Mouse (Mus musculus): ENCODE results near the gene Ncoa5.

Ncoa5 gene

GRCm38 (mm10) chr2:164960716-164961441, 73.8 kb downstream of the Ncoa5 start, which contains the start of gene Slc12a5:
Slc12a5 (plus strand) TSS chr2:164960802.
- DNase-seq (ENCODE audit: low spot score in 2 of 2), result peak; percentile 59 to 69

DNA sequence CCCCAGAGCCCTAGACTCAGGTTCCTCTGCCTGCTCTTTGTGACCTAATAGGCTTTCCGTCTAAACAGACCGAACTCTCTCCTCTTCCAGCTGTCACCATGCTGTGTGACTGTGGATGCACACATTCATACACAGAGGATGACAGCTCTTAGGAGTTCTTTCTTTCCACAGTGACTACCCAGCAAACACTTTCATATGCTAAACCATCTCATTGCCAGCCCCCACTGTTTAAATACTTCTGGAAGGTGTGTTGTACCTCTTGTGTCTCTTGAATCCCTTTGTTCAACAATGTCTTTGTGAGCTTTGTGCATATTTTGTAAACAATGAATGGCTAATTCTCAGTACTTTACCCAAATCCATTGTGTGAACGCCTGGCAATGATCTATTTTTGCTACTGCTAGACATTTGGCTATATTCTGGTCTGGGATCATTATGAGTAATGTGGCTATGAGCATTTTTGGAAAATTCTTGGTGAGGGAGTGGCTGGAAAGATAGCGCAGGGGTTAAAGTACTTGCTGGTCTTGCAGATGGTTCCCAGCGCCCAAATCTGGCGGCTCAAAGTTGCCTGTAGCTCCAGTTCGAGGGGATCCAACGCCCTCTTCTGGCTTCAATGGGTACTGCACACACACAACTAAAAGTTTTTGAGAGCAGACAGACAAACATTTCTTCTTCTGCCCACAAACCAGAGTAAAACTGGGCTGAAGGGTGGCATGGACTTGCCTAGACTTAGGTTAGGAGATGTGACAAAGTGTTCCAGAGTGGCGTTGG, 76.9 kb downstream of the Ncoa5 start:
- DNase-seq (ENCODE audit: low spot score in 2 of 2), result no peak

GRCm38 (mm10) chr2:164956195-164956594, 78.5 kb downstream of the Ncoa5 start:
- no peak for DNase-seq (ENCODE audit: low spot score in 2 of 2)

GRCm38 (mm10) chr2:164955725-164956124, 78.9 kb downstream of the Ncoa5 start:
- DNase-seq (ENCODE audit: low spot score in 2 of 2), result no peak

DNA sequence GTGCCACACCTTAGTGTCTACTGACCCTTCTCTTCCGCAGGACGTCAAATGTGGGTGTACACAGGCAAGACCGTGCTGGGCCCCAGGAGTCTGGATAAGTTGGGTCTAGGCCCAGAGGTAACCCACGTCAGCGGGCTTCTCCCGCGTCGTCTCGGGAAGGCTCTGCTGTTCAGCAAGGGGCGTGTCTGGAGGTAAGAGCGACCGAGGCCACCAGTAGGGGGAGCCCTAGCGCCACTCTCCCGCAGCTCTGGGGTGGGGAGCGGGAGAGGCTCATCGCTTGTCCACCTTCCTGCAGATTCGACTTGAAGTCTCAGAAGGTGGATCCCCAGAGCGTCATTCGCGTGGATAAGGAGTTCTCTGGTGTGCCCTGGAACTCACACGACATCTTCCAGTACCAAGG, 81.4 kb downstream of the Ncoa5 start:
- DNase-seq (ENCODE audit: low spot score in 2 of 2), result peak; percentile 72 to 84

DNA sequence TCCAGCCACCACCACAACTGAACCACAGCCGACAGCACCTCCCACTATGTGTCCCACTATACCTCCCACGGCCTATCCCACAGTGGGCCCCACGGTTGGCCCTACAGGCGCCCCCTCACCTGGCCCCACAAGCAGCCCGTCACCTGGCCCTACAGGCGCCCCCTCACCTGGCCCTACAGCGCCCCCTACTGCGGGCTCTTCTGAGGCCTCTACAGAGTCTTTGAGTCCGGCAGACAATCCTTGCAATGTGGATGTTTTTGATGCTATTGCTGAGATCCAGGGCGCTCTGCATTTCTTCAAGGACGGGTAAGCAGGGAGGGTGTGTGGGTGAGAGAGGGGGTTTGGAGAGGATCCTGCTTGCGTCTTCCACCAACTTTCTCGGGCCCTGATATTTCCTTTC, 82.2 kb downstream of the Ncoa5 start:
- DNase-seq (ENCODE audit: low spot score in 2 of 2), result no peak

GRCm38 (mm10) chr2:164951745-164952144, 82.9 kb downstream of the Ncoa5 start:
- DNase-seq (ENCODE audit: low spot score in 2 of 2), result no peak

DNA sequence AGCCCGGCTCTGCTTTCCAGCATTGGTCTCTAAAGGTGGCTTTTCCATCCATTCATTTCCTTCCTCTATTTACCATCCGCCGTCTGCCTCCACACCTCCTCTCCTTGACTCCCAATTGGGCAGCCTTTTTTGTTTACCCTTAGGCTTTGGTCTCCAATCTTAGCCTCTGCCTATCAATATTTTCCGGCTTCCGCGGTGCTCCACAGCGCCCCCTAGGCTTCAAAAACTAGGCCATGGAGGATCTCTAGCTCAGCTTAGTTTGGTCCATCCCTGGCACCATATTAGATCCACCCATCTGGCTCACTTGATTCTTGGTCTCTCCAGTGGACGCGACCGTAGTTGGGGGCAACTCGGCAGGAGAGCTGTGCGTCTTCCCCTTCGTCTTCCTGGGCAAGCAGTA, 84.2 kb downstream of the Ncoa5 start:
- no peak for DNase-seq (ENCODE audit: low spot score in 2 of 2)
